Mouse (Mus musculus) lung, adult 2 months (tissue): ENCODE results near the gene Mtg2.

ENCODE experiments used
- CTCF ChIP-seq: fragments of 200-500 bp; IDR thresholded peaks from 2 replicates; pipeline ENCODE4 v1.5.1; 2011; ENCODE audit warnings: mild to moderate bottlenecking, low read length, control low read depth; ENCODE audit not compliant: insufficient read depth
- POLR2A ChIP-seq: fragments of 200-500 bp; IDR thresholded peaks from 2 replicates; pipeline ENCODE4 v1.6.1; 2011; ENCODE audit warnings: low read depth, mild to moderate bottlenecking, control low read depth, low read length, borderline replicate concordance; ENCODE audit errors: extremely low read depth

GRCm38 (mm10) chr2:180120292-180120761 is 49.9 kb downstream of the Mtg2 start:
- TF ChIP-seq CTCF (no peak), POLR2A (no peak)
